Mouse (Mus musculus): Measurements from ENCODE around the gene Dnajc5g. TPM values are rescaled to one million over a fixed set of nuclear protein-coding genes. Genes with fewer than 3 reads are reported as not detected.

Dnajc5g gene
- polyA plus RNA-seq, 1 experiment from 2014 or later: not detected

GRCm38 (mm10) chr5:31094100-31094798 lies 11.8 kb upstream of the Dnajc5g start:
- no peak overlapping the region for H3K27ac ChIP-seq (ENCODE audit: low read depth)
- H3K27me3 ChIP-seq (replicated peaks; ENCODE audit: control insufficient read depth, insufficient read depth, low read length): peaks cover 97% of the 10 kb centered on the region
- H3K36me3 ChIP-seq (ENCODE audit: control insufficient read depth, insufficient read depth, low read length): no peaks in the 10 kb centered on the region
- 3% methylated on average over 29 of the region's 29 CpGs for WGBS
- DNase-seq (ENCODE audit: low spot score): peak; percentile 62
- H3K4me3 ChIP-seq (ENCODE audit: low read depth, low read length): peak overlapping the region; percentile 27; the same call in 1 of the 2 replicates
- peaks cover 16% of the 10 kb centered on the region; the same call in 1 of the 2 replicates for H3K4me1 ChIP-seq (replicated peaks; ENCODE audit: control insufficient read depth, insufficient read depth, low read length)
- no peaks in the 10 kb centered on the region for H3K9me3 ChIP-seq (ENCODE audit: control insufficient read depth, low read length)
- no peak for ATAC-seq (replicated peaks; ENCODE audit: low FRiP score, low TSS enrichment, low read depth)
- peak overlapping the region; percentile 44; the same call in 1 of the 2 replicates for H3K4me2 ChIP-seq (ENCODE audit: low read length)
- H3K9ac ChIP-seq (ENCODE audit: low read length): no peak overlapping the region

- Histone ChIP-seq H3K27me3 (replicated peaks; ENCODE audit: control insufficient read depth, insufficient read depth, low read length) (peaks cover 93% of the 10 kb centered on the region), H3K4me1 (replicated peaks; ENCODE audit: control insufficient read depth, insufficient read depth, low read length) (peaks cover 16% of the 10 kb centered on the region; the same call in 1 of the 2 replicates), H3K4me2 (ENCODE audit: low read length) (peak overlapping the region; percentile 44), H3K27ac (ENCODE audit: low read depth) (no peak overlapping the region), H3K4me3 (ENCODE audit: low read depth, low read length) (peak overlapping the region; percentile 27), H3K9me3 (ENCODE audit: control insufficient read depth, low read length) (no peaks in the 10 kb centered on the region), H3K9ac (ENCODE audit: low read length) (no peak overlapping the region), H3K36me3 (ENCODE audit: control insufficient read depth, insufficient read depth, low read length) (no peaks in the 10 kb centered on the region)
- WGBS: under 1% methylated on average over 59 of the region's 59 CpGs
- DNase-seq (ENCODE audit: low spot score): peak; percentile 67
- no peak; the same call in 1 of the 2 replicates for ATAC-seq (replicated peaks; ENCODE audit: low FRiP score, low TSS enrichment, low read depth)
Measured at GRCm38 (mm10) chr5:31094799-31095691, 11.0 kb upstream of the Dnajc5g start.

GRCm38 (mm10) chr5:31095711-31096480 lies 10.2 kb upstream of the Dnajc5g start:
- ATAC-seq (replicated peaks; ENCODE audit: low FRiP score, low TSS enrichment, low read depth) (no peak), DNase-seq (ENCODE audit: low spot score) (no peak)
- Histone ChIP-seq H3K27me3 (replicated peaks; ENCODE audit: control insufficient read depth, insufficient read depth, low read length) (peaks cover 85% of the 10 kb centered on the region), H3K9ac (ENCODE audit: low read length) (no peak overlapping the region), H3K4me3 (ENCODE audit: low read depth, low read length) (peak overlapping the region; percentile 27; the same call in 1 of the 2 replicates), H3K9me3 (ENCODE audit: control insufficient read depth, low read length) (no peaks in the 10 kb centered on the region), H3K27ac (ENCODE audit: low read depth) (no peak overlapping the region), H3K4me2 (ENCODE audit: low read length) (peak overlapping the region; percentile 44), H3K36me3 (ENCODE audit: control insufficient read depth, insufficient read depth, low read length) (no peaks in the 10 kb centered on the region), H3K4me1 (replicated peaks; ENCODE audit: control insufficient read depth, insufficient read depth, low read length) (peaks cover 16% of the 10 kb centered on the region; the same call in 1 of the 2 replicates)
- WGBS: 31% methylated on average over 11 of the region's 11 CpGs

- no peaks in the 10 kb centered on the region for H3K9me3 ChIP-seq (ENCODE audit: control insufficient read depth, low read length)
- ATAC-seq (replicated peaks; ENCODE audit: low FRiP score, low TSS enrichment, low read depth): no peak
- DNase-seq (ENCODE audit: low spot score): no peak
- no peak within 1 kb of the TSS for H3K4me3 ChIP-seq (ENCODE audit: low read depth, low read length)
- no peaks in the 10 kb centered on the region for H3K4me1 ChIP-seq (replicated peaks; ENCODE audit: control insufficient read depth, insufficient read depth, low read length)
- 0 out of 2 replicates have a peak, but pooled peaks cover 5% of the 10 kb centered on the region for H3K27me3 ChIP-seq (replicated peaks; ENCODE audit: control insufficient read depth, insufficient read depth, low read length)
- H3K4me2 ChIP-seq (ENCODE audit: low read length): no peak within 1 kb of the TSS
- 93% methylated on average over 18 of the region's 18 CpGs for WGBS
- no peaks in the 10 kb centered on the region for H3K36me3 ChIP-seq (ENCODE audit: control insufficient read depth, insufficient read depth, low read length)
- no peak within 1 kb of the TSS for H3K27ac ChIP-seq (ENCODE audit: low read depth)
- H3K9ac ChIP-seq (ENCODE audit: low read length): no peak within 1 kb of the TSS
Measured at GRCm38 (mm10) chr5:31108000-31108490, 2.0 kb downstream of the Dnajc5g start, which contains the start of gene Slc30a3. Gene Slc30a3, minus strand, starts transcription at chr5:31108237.

GRCm38 (mm10) chr5:31110781-31111180 lies 4.7 kb downstream of the Dnajc5g start:
- H3K36me3 ChIP-seq (ENCODE audit: control insufficient read depth, insufficient read depth, low read length): no peaks in the 10 kb centered on the region
- no peak overlapping the region for H3K27ac ChIP-seq (ENCODE audit: low read depth)
- WGBS: 32% methylated on average over 7 of the region's 7 CpGs
- no peaks in the 10 kb centered on the region for H3K4me1 ChIP-seq (replicated peaks; ENCODE audit: control insufficient read depth, insufficient read depth, low read length)
- no peak overlapping the region for H3K9ac ChIP-seq (ENCODE audit: low read length)
- no peak overlapping the region for H3K4me3 ChIP-seq (ENCODE audit: low read depth, low read length)
- no peak for ATAC-seq (replicated peaks; ENCODE audit: low FRiP score, low TSS enrichment, low read depth)
- DNase-seq (ENCODE audit: low spot score): no peak
- H3K9me3 ChIP-seq (ENCODE audit: control insufficient read depth, low read length): no peaks in the 10 kb centered on the region
- H3K27me3 ChIP-seq (replicated peaks; ENCODE audit: control insufficient read depth, insufficient read depth, low read length): 0 out of 2 replicates have a peak, but pooled peaks cover under 1% of the 10 kb centered on the region
- H3K4me2 ChIP-seq (ENCODE audit: low read length): no peak overlapping the region

- H3K9ac ChIP-seq (ENCODE audit: low read length): no peak within 1 kb of the TSS
- no peaks in the 10 kb centered on the region for H3K4me1 ChIP-seq (replicated peaks; ENCODE audit: control insufficient read depth, insufficient read depth, low read length)
- DNase-seq (ENCODE audit: low spot score): no peak
- H3K27ac ChIP-seq (ENCODE audit: low read depth): no peak within 1 kb of the TSS
- no peak for ATAC-seq (replicated peaks; ENCODE audit: low FRiP score, low TSS enrichment, low read depth)
- H3K4me3 ChIP-seq (ENCODE audit: low read depth, low read length): no peak within 1 kb of the TSS
- WGBS: 32% methylated on average over 3 of the region's 3 CpGs
- no peaks in the 10 kb centered on the region for H3K36me3 ChIP-seq (ENCODE audit: control insufficient read depth, insufficient read depth, low read length)
- H3K9me3 ChIP-seq (ENCODE audit: control insufficient read depth, low read length): no peaks in the 10 kb centered on the region
- H3K27me3 ChIP-seq (replicated peaks; ENCODE audit: control insufficient read depth, insufficient read depth, low read length): 0 out of 2 replicates have a peak, but pooled peaks cover 9% of the 10 kb centered on the region
- no peak within 1 kb of the TSS for H3K4me2 ChIP-seq (ENCODE audit: low read length)
Measured at GRCm38 (mm10) chr5:31116354-31116753, 10.3 kb downstream of the Dnajc5g start, which contains the start of gene Trim54. Gene Trim54, plus strand, starts transcription at chr5:31116712.

GRCm38 (mm10) chr5:31116912-31117311 lies 10.8 kb downstream of the Dnajc5g start:
- Histone ChIP-seq H3K9me3 (ENCODE audit: control insufficient read depth, low read length) (no peaks in the 10 kb centered on the region), H3K4me1 (replicated peaks; ENCODE audit: control insufficient read depth, insufficient read depth, low read length) (no peaks in the 10 kb centered on the region), H3K4me2 (ENCODE audit: low read length) (no peak overlapping the region), H3K4me3 (ENCODE audit: low read depth, low read length) (no peak overlapping the region), H3K27ac (ENCODE audit: low read depth) (no peak overlapping the region), H3K27me3 (replicated peaks; ENCODE audit: control insufficient read depth, insufficient read depth, low read length) (0 out of 2 replicates have a peak, but pooled peaks cover 9% of the 10 kb centered on the region), H3K36me3 (ENCODE audit: control insufficient read depth, insufficient read depth, low read length) (no peaks in the 10 kb centered on the region), H3K9ac (ENCODE audit: low read length) (no peak overlapping the region)
- WGBS: 21% methylated on average over 10 of the region's 10 CpGs
- ATAC-seq (replicated peaks; ENCODE audit: low FRiP score, low TSS enrichment, low read depth) (no peak), DNase-seq (ENCODE audit: low spot score) (no peak)

GRCm38 (mm10) chr5:31121111-31121510 lies 15.0 kb downstream of the Dnajc5g start:
- H3K9me3 ChIP-seq (ENCODE audit: control insufficient read depth, low read length): no peaks in the 10 kb centered on the region
- no peak overlapping the region for H3K4me3 ChIP-seq (ENCODE audit: low read depth, low read length)
- WGBS: 86% methylated on average over 8 of the region's 8 CpGs
- DNase-seq (ENCODE audit: low spot score): no peak
- no peak overlapping the region for H3K9ac ChIP-seq (ENCODE audit: low read length)
- no peak for ATAC-seq (replicated peaks; ENCODE audit: low FRiP score, low TSS enrichment, low read depth)
- H3K36me3 ChIP-seq (ENCODE audit: control insufficient read depth, insufficient read depth, low read length): no peaks in the 10 kb centered on the region
- no peak overlapping the region for H3K27ac ChIP-seq (ENCODE audit: low read depth)
- H3K4me2 ChIP-seq (ENCODE audit: low read length): no peak overlapping the region
- H3K4me1 ChIP-seq (replicated peaks; ENCODE audit: control insufficient read depth, insufficient read depth, low read length): no peaks in the 10 kb centered on the region
- H3K27me3 ChIP-seq (replicated peaks; ENCODE audit: control insufficient read depth, insufficient read depth, low read length): 0 out of 2 replicates have a peak, but pooled peaks cover 9% of the 10 kb centered on the region

All from intestine, embryonic 14.5 days (tissue).